Mouse (Mus musculus): ENCODE data around the gene Zfp652. TPM values are rescaled to one million over a fixed set of nuclear protein-coding genes. Genes with fewer than 3 reads are reported as not detected.

Gene Zfp652
- total and polyA plus RNA-seq, 3 experiments = 3.0 to 9.8 (median 6.2) TPM

GRCm38 (mm10) chr11:95795582-95795981 is 83.1 kb downstream of the Zfp652 start:
- H3K79me2 ChIP-seq (replicated peaks; ENCODE audit: control insufficient read depth, extremely low read depth, insufficient read depth, poor library complexity, severe bottlenecking) = no peaks in the 10 kb centered on the region
- peaks cover 6% of the 10 kb centered on the region for H3K27me3 ChIP-seq (replicated peaks)
- in situ Hi-C loops (cut with MboI; ENCODE audit: low pct_ligation_motif_present, low pct_unique_long_range_greater_than_20kb, low sequenced_read_pairs) = no loop called here
- H3K36me3 ChIP-seq (replicated peaks in 1 of 2; ENCODE audit: control insufficient read depth in 1 of 2, insufficient read depth in 1 of 2, low read length in 1 of 2) = no peaks in the 10 kb centered on the region
- DNase-seq (ENCODE audit: extremely low read depth) = no peak
- no peak overlapping the region for H3K4me2 ChIP-seq (ENCODE audit: insufficient read depth, low read depth, poor library complexity, severe bottlenecking)
- no peak overlapping the region for H3K27ac ChIP-seq (ENCODE audit: insufficient read depth, low read depth)
- H3K4me3 ChIP-seq (replicated peaks in 1 of 3; ENCODE audit: low read depth in 2 of 3, low read length in 2 of 3, poor library complexity in 1 of 3) = no peak overlapping the region
- H3K4me1 ChIP-seq (ENCODE audit: control insufficient read depth in 1 of 2, insufficient read depth in 2 of 2) = peaks cover 0 to 5% of the 10 kb centered on the region in 2 experiments; a peak in 1 of 4 replicates
- peak; percentile 36; the same call in 1 of the 2 replicates for TF ChIP-seq ZNF384 (IDR thresholded peaks at IDR 0.05; ENCODE audit: low read depth, low read length)
- no peak for TF ChIP-seq KAT2A (IDR thresholded peaks at IDR 0.05; ENCODE audit: insufficient replicate concordance, low read length)
- TF ChIP-seq MAFK (IDR thresholded peaks at IDR 0.05; ENCODE audit: insufficient replicate concordance, low read length) = no peak
- H3K9me3 ChIP-seq (replicated peaks; ENCODE audit: low read length) = no peaks in the 10 kb centered on the region
- dilution Hi-C loops (cut with MboI; ENCODE audit: extremely low pct_ligation_motif_present, extremely low pct_unique_long_range_greater_than_20kb, low sequenced_read_pairs) = no loop called here
- no peak overlapping the region for H3K9ac ChIP-seq (ENCODE audit: insufficient read depth, low read depth)

GRCm38 (mm10) chr11:95805010-95805409 is 92.5 kb downstream of the Zfp652 start:
- no peaks in the 10 kb centered on the region for H3K36me3 ChIP-seq (replicated peaks in 1 of 2; ENCODE audit: control insufficient read depth in 1 of 2, insufficient read depth in 1 of 2, low read length in 1 of 2)
- TF ChIP-seq BHLHE40 (IDR thresholded peaks at IDR 0.05; ENCODE audit: low read depth, low read length) (no peak), NELFE (IDR thresholded peaks at IDR 0.05; ENCODE audit: low read depth, low read length) (no peak), ELF1 (IDR thresholded peaks at IDR 0.05; ENCODE audit: low read depth, low read length) (no peak), ZMIZ1 (IDR thresholded peaks at IDR 0.05; ENCODE audit: low read depth, low read length) (no peak), POLR2A (IDR thresholded peaks at IDR 0.05; ENCODE audit: low read depth, low read length) (no peak), KAT2A (IDR thresholded peaks at IDR 0.05; ENCODE audit: insufficient replicate concordance, low read length) (no peak), JUND (conservative IDR thresholded peaks at IDR 0.05; ENCODE audit: low read depth, low read length) (no peak), NRF1 (IDR thresholded peaks at IDR 0.05; ENCODE audit: low read depth, low read length) (no peak), TCF12 (IDR thresholded peaks at IDR 0.05; ENCODE audit: low read depth, low read length) (no peak), JUN (IDR thresholded peaks at IDR 0.05; ENCODE audit: insufficient read depth, low read depth, low read length) (no peak), RCOR1 (conservative IDR thresholded peaks at IDR 0.05; ENCODE audit: low read depth, low read length) (no peak), ETS1 (conservative IDR thresholded peaks at IDR 0.05; ENCODE audit: low read depth, low read length) (no peak)
- H3K27me3 ChIP-seq (replicated peaks) = peaks cover 2% of the 10 kb centered on the region
- peaks cover 18% of the 10 kb centered on the region for H3K9me3 ChIP-seq (replicated peaks; ENCODE audit: low read length)
- H3K9ac ChIP-seq (ENCODE audit: insufficient read depth, low read depth) = no peak overlapping the region
- H3K4me2 ChIP-seq (ENCODE audit: insufficient read depth, low read depth, poor library complexity, severe bottlenecking) = no peak overlapping the region
- peaks cover 5 to 8% of the 10 kb centered on the region in 2 experiments; a peak in 2 of 4 replicates for H3K4me1 ChIP-seq (ENCODE audit: control insufficient read depth in 1 of 2, insufficient read depth in 2 of 2)
- H3K79me2 ChIP-seq (replicated peaks; ENCODE audit: control insufficient read depth, extremely low read depth, insufficient read depth, poor library complexity, severe bottlenecking) = no peaks in the 10 kb centered on the region
- in situ Hi-C loops (cut with MboI; ENCODE audit: low pct_ligation_motif_present, low pct_unique_long_range_greater_than_20kb, low sequenced_read_pairs) = no loop called here
- DNase-seq (ENCODE audit: extremely low read depth) = no peak
- no peak overlapping the region for H3K27ac ChIP-seq (ENCODE audit: insufficient read depth, low read depth)
- no peak overlapping the region for H3K4me3 ChIP-seq (replicated peaks in 1 of 3; ENCODE audit: low read depth in 2 of 3, low read length in 2 of 3, poor library complexity in 1 of 3)
- dilution Hi-C loops (cut with MboI; ENCODE audit: extremely low pct_ligation_motif_present, extremely low pct_unique_long_range_greater_than_20kb, low sequenced_read_pairs) = no loop called here

GRCm38 (mm10) chr11:95805527-95805926 is 93.1 kb downstream of the Zfp652 start:
- Histone ChIP-seq H3K4me2 (ENCODE audit: insufficient read depth, low read depth, poor library complexity, severe bottlenecking) (no peak overlapping the region), H3K36me3 (replicated peaks in 1 of 2; ENCODE audit: control insufficient read depth in 1 of 2, insufficient read depth in 1 of 2, low read length in 1 of 2) (no peaks in the 10 kb centered on the region), H3K9me3 (replicated peaks; ENCODE audit: low read length) (peaks cover 18% of the 10 kb centered on the region), H3K4me1 (ENCODE audit: control insufficient read depth in 1 of 2, insufficient read depth in 2 of 2) (peaks cover 5 to 8% of the 10 kb centered on the region in 2 experiments; a peak in 2 of 4 replicates), H3K27me3 (replicated peaks) (peaks cover 2% of the 10 kb centered on the region), H3K79me2 (replicated peaks; ENCODE audit: control insufficient read depth, extremely low read depth, insufficient read depth, poor library complexity, severe bottlenecking) (no peaks in the 10 kb centered on the region), H3K27ac (ENCODE audit: insufficient read depth, low read depth) (no peak overlapping the region), H3K9ac (ENCODE audit: insufficient read depth, low read depth) (no peak overlapping the region), H3K4me3 (replicated peaks in 1 of 3; ENCODE audit: low read depth in 2 of 3, low read length in 2 of 3, poor library complexity in 1 of 3) (no peak overlapping the region)
- dilution Hi-C loops (cut with MboI; ENCODE audit: extremely low pct_ligation_motif_present, extremely low pct_unique_long_range_greater_than_20kb, low sequenced_read_pairs) (no loop called here), in situ Hi-C loops (cut with MboI; ENCODE audit: low pct_ligation_motif_present, low pct_unique_long_range_greater_than_20kb, low sequenced_read_pairs) (no loop called here)
- no peak for DNase-seq (ENCODE audit: extremely low read depth)
- TF ChIP-seq CHD2 (IDR thresholded peaks at IDR 0.05; ENCODE audit: low read length) (no peak), ZC3H11A (IDR thresholded peaks at IDR 0.05; ENCODE audit: low read depth, low read length) (no peak), E2F4 (IDR thresholded peaks at IDR 0.05; ENCODE audit: insufficient replicate concordance, low read depth, low read length) (no peak), IRF4 (IDR thresholded peaks at IDR 0.05; ENCODE audit: low read depth, low read length) (no peak), JUND (conservative IDR thresholded peaks at IDR 0.05; ENCODE audit: low read depth, low read length) (no peak), MAZ (IDR thresholded peaks at IDR 0.05; ENCODE audit: low read depth, low read length) (no peak), KAT2A (IDR thresholded peaks at IDR 0.05; ENCODE audit: insufficient replicate concordance, low read length) (no peak), SIN3A (IDR thresholded peaks at IDR 0.05; ENCODE audit: low read length) (no peak), GABPA (IDR thresholded peaks at IDR 0.05; ENCODE audit: insufficient replicate concordance, low read depth, low read length) (no peak), SMC3 (IDR thresholded peaks at IDR 0.05; ENCODE audit: low read depth, low read length) (no peak), USF2 (conservative IDR thresholded peaks at IDR 0.05; ENCODE audit: low read depth, low read length) (no peak), HCFC1 (IDR thresholded peaks at IDR 0.05; ENCODE audit: low read depth, low read length) (no peak), POLR2AphosphoS2 (IDR thresholded peaks at IDR 0.05; ENCODE audit: low read depth, low read length) (no peak), MXI1 (IDR thresholded peaks at IDR 0.05; ENCODE audit: low read depth, low read length) (no peak), ZMIZ1 (IDR thresholded peaks at IDR 0.05; ENCODE audit: low read depth, low read length) (no peak), CTCF (conservative IDR thresholded peaks at IDR 0.05 in 1 of 2, IDR thresholded peaks at IDR 0.05 in 1 of 2; ENCODE audit: low read depth in 2 of 2, low read length in 2 of 2) (no peak)

Measured in CH12.LX (cell line).